Mouse (Mus musculus) mouse trophoblast stem cell (cell line): ENCODE results near the gene Ugt1a9.
"Not testable (repeated sequence)": the region's sequence is repeated elsewhere in the genome, so short reads cannot be mapped to it uniquely, and the experiment has no call there.

Experiments used
- in situ Hi-C, 2 experiments: fragments of 300-500 bp; cut with MseI, MboI; formaldehyde crosslinking; loops; 2 replicates in 1 of 2; 3 replicates in 1 of 2; pipeline ENCODE4 v1.15.1; 2025

Ugt1a9 gene

GRCm38 (mm10) chr1:88172190-88172589 lies 101.6 kb downstream of the Ugt1a9 start:
- in situ Hi-C loops = not testable (repeated sequence)

GRCm38 (mm10) chr1:88179657-88180056 lies 109.1 kb downstream of the Ugt1a9 start:
- in situ Hi-C loops = loop anchor here (25.0 kb wide), 2 partner anchors 233 to 642 kb away; partner anchors contain the start of gene Spp2 (in 1 of the 2)

- in situ Hi-C loops = loop anchor here (25.0 kb wide), 2 partner anchors 226 to 649 kb away; partner anchors contain the start of gene Spp2 (in 1 of the 2)
These were observed 115.8 kb downstream of the Ugt1a9 start for GRCm38 (mm10) chr1:88186325-88186935.

- in situ Hi-C loops = loop anchor here (25.0 kb wide), 2 partner anchors 220 to 655 kb away; partner anchors contain the start of gene Spp2 (in 1 of the 2)
These were observed 121.5 kb downstream of the Ugt1a9 start for GRCm38 (mm10) chr1:88192136-88192535.

GRCm38 (mm10) chr1:88195687-88196086 lies 125.1 kb downstream of the Ugt1a9 start:
- in situ Hi-C loops = loop anchor here (25.0 kb wide), 2 partner anchors 217 to 658 kb away; partner anchors contain the start of gene Spp2 (in 1 of the 2)

- in situ Hi-C loops = loop anchor here (25.0 kb wide), 2 partner anchors 215 to 660 kb away; partner anchors contain the start of gene Spp2 (in 1 of the 2)
These were observed 126.8 kb downstream of the Ugt1a9 start for GRCm38 (mm10) chr1:88197443-88197842.

GRCm38 (mm10) chr1:88199996-88200395 lies 129.4 kb downstream of the Ugt1a9 start:
- in situ Hi-C loops = loop anchor here (25.0 kb wide), 2 partner anchors 212 to 663 kb away; partner anchors contain the start of gene Spp2 (in 1 of the 2)

- in situ Hi-C loops = no loop called here
These were observed 129.9 kb downstream of the Ugt1a9 start, which contains the start of gene Ugt1a2 for GRCm38 (mm10) chr1:88200456-88200855. Ugt1a2 (plus strand) TSS chr1:88200601.

GRCm38 (mm10) chr1:88205294-88205922 lies 134.8 kb downstream of the Ugt1a9 start, which contains the start of gene Dnajb3:
Dnajb3 (minus strand) TSS chr1:88205782.
- in situ Hi-C loops = no loop called here

- in situ Hi-C loops = no loop called here
These were observed 136.4 kb downstream of the Ugt1a9 start for GRCm38 (mm10) chr1:88206843-88207479.

- in situ Hi-C loops = no loop called here
These were observed 141.2 kb downstream of the Ugt1a9 start, which contains the start of gene Ugt1a1 for GRCm38 (mm10) chr1:88211812-88212211. Ugt1a1 (plus strand) TSS chr1:88211959.

- in situ Hi-C loops = no loop called here
These were observed 141.9 kb downstream of the Ugt1a9 start for GRCm38 (mm10) chr1:88212341-88213045.

- in situ Hi-C loops = no loop called here
These were observed 142.5 kb downstream of the Ugt1a9 start for GRCm38 (mm10) chr1:88213061-88213460.

GRCm38 (mm10) chr1:88213766-88214461 lies 143.3 kb downstream of the Ugt1a9 start:
- in situ Hi-C loops = no loop called here

GRCm38 (mm10) chr1:88214462-88214952 lies 143.9 kb downstream of the Ugt1a9 start:
- in situ Hi-C loops = no loop called here

GRCm38 (mm10) chr1:88215466-88216380 lies 145.1 kb downstream of the Ugt1a9 start:
- in situ Hi-C loops = no loop called here

- in situ Hi-C loops = no loop called here
These were observed 146.0 kb downstream of the Ugt1a9 start for GRCm38 (mm10) chr1:88216551-88216950.

GRCm38 (mm10) chr1:88217144-88217543 lies 146.5 kb downstream of the Ugt1a9 start:
- in situ Hi-C loops = no loop called here

GRCm38 (mm10) chr1:88217576-88217975 lies 147.0 kb downstream of the Ugt1a9 start:
- in situ Hi-C loops = no loop called here
